Mouse (Mus musculus): Measurements from ENCODE around the gene Rxra. TPM values are rescaled to one million over a fixed set of nuclear protein-coding genes. Genes with fewer than 3 reads are reported as not detected.

The Rxra gene
- polyA plus RNA-seq, 1 experiment, result 4.9 TPM

DNA sequence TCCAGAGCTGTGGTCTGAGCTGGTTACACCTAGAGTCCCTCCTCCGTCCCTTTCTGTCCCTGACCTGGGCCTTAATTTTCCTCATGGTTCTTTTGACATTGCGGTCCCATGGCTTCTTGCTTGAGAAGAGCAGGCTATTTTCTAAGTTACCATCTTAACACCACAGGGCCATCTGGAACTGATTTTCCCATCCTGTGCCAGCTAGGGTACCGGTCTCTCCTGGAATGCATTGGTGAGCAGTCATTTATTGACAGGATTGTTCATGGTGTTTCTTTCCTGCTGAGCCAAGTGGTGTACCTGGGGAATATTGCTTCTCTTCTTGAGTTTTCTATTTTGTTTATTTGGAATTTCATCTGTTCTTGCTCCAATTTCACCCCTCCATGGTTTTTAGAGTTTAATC is 131.4 kb downstream of the Rxra start:
- no peaks in the 10 kb centered on the region for H3K4me1 ChIP-seq (ENCODE audit: control insufficient read depth, insufficient read depth, low read length)
- WGBS, result 86% methylated on average over 3 of the region's 3 CpGs
- TF ChIP-seq CTCF (IDR thresholded peaks at IDR 0.05; ENCODE audit: control insufficient read depth, insufficient read depth, low read length) (no peak), POLR2A (IDR thresholded peaks at IDR 0.05; ENCODE audit: borderline replicate concordance, control insufficient read depth, low read depth, low read length) (no peak)
- H3K4me3 ChIP-seq (replicated peaks; ENCODE audit: control insufficient read depth, low read depth, low read length), result no peak overlapping the region
- H3K27ac ChIP-seq (ENCODE audit: control insufficient read depth, insufficient read depth, low read depth, low read length, poor library complexity), result no peak overlapping the region

DNA sequence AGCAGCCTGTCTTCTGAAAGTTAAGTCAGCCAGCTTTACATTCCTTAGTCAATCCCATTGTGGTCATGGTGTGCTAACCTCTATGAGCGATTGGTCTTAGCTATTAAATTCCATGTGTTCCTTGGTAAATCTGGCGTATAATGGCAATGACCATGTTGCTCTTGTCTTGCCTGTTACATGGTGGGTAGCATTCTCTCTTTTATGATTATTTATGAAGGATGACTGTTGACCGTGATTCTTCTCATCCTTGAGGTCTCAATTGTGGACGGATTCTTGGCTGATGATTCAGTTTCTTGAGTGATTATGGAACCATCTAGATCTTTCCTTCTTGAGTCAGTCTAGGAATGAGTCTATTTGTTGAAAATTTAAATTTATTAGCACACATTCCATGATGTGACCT is 133.7 kb downstream of the Rxra start:
- 85% methylated on average over 4 of the region's 4 CpGs for WGBS
- Histone ChIP-seq H3K27ac (ENCODE audit: control insufficient read depth, insufficient read depth, low read depth, low read length, poor library complexity) (no peak overlapping the region), H3K4me3 (replicated peaks; ENCODE audit: control insufficient read depth, low read depth, low read length) (no peak overlapping the region), H3K4me1 (ENCODE audit: control insufficient read depth, insufficient read depth, low read length) (no peaks in the 10 kb centered on the region)
- TF ChIP-seq CTCF (IDR thresholded peaks at IDR 0.05; ENCODE audit: control insufficient read depth, insufficient read depth, low read length) (no peak), POLR2A (IDR thresholded peaks at IDR 0.05; ENCODE audit: borderline replicate concordance, control insufficient read depth, low read depth, low read length) (no peak)

Other genes with a start within 250 kb of the Rxra start
- gene Vav2, start 249.4 kb upstream of the Rxra start, polyA plus RNA-seq (2011; ENCODE audit: insufficient read depth, insufficient read length, low replicate concordance, missing spikeins), result 11.0 and 18.8 TPM in 2 replicates
- gene Brd3os, start 234.1 kb upstream of the Rxra start, polyA plus RNA-seq (2011; ENCODE audit: insufficient read depth, insufficient read length, low replicate concordance, missing spikeins), result 0.68 and 1.3 TPM in 2 replicates
- 19.3 and 33.0 TPM in 2 replicates for gene Brd3, start 168.8 kb upstream of the Rxra start, polyA plus RNA-seq (2011; ENCODE audit: insufficient read depth, insufficient read length, low replicate concordance, missing spikeins)
- 30.2 and 41.6 TPM in 2 replicates for gene Wdr5, start 161.3 kb upstream of the Rxra start, polyA plus RNA-seq (2011; ENCODE audit: insufficient read depth, insufficient read length, low replicate concordance, missing spikeins)
- gene Col5a1, start 210.0 kb downstream of the Rxra start, polyA plus RNA-seq (2011; ENCODE audit: insufficient read depth, insufficient read length, low replicate concordance, missing spikeins), result 7.3 and 8.6 TPM in 2 replicates

Data from bone marrow, adult 2 months (tissue).